Mouse (Mus musculus) bone marrow, adult 2 months (tissue): ENCODE results near the gene Gtpbp8.

ENCODE experiments used
- CTCF ChIP-seq: fragments of 200-500 bp; IDR thresholded peaks from 2 replicates; pipeline ENCODE4 v1.5.1; 2011; ENCODE audit warnings: low read length, control low read depth; ENCODE audit not compliant: control insufficient read depth, insufficient read depth
- POLR2A ChIP-seq: fragments of 200-500 bp; IDR thresholded peaks from 2 replicates; pipeline ENCODE4 v1.6.1; 2011; ENCODE audit warnings: low read depth, mild to moderate bottlenecking, control low read depth, low read length, borderline replicate concordance; ENCODE audit not compliant: control insufficient read depth

- TF ChIP-seq POLR2A (peak; percentile 16; the same call in 1 of the 2 replicates), CTCF (no peak)
Observed at GRCm38 (mm10) chr16:44745866-44746562, at the start of gene Gtpbp8.
